Mouse (Mus musculus): Measurements from ENCODE around the gene Fhl3.

GRCm38 (mm10) chr4:124710776-124711291 is 10.3 kb downstream of the Fhl3 start:
- TF ChIP-seq CTCF (IDR thresholded peaks at IDR 0.05; ENCODE audit: low read depth, low read length) (no peak), POLR2A (IDR thresholded peaks at IDR 0.05; ENCODE audit: borderline replicate concordance, low read depth, low read length) (no peak)
